Mouse (Mus musculus) forebrain, embryonic 10.5 days (tissue): ENCODE measurements around the gene Nbr1. TPM values are rescaled to one million over a fixed set of nuclear protein-coding genes. Genes with fewer than 3 reads are reported as not detected.
"Not testable (repeated sequence)": the region's sequence is repeated elsewhere in the genome, so short reads cannot be mapped to it uniquely, and the experiment has no call there.

Source experiments
- DNase-seq: peaks from one replicate; pipeline ENCODE4 v3.0.0-alpha.2; 2017; ENCODE audit warnings: low spot score; ENCODE audit errors: extremely low spot score
- H3K27ac ChIP-seq: fragments of 300-500 bp; sonication (generic); 2 replicates; pipeline ENCODE4 v1.5.1; 2016; ENCODE audit warnings: mild to moderate bottlenecking
- H3K27me3 ChIP-seq: fragments of 300-500 bp; sonication (generic); 2 replicates; pipeline ENCODE4 v1.6.1; 2016; ENCODE audit warnings: mild to moderate bottlenecking; ENCODE audit not compliant: poor library complexity, severe bottlenecking
- H3K36me3 ChIP-seq: fragments of 300-500 bp; sonication (generic); replicated peaks from 2 replicates; pipeline ENCODE4 v1.6.1; 2016; ENCODE audit warnings: mild to moderate bottlenecking, moderate library complexity
- H3K4me1 ChIP-seq: fragments of 300-500 bp; sonication (generic); 2 replicates; pipeline ENCODE4 v1.6.1; 2016
- H3K4me3 ChIP-seq: fragments of 300-500 bp; sonication (generic); 2 replicates; pipeline ENCODE4 v1.5.1; 2016; ENCODE audit warnings: mild to moderate bottlenecking, moderate library complexity
- H3K9me3 ChIP-seq: fragments of 300-500 bp; sonication (generic); 2 replicates; pipeline ENCODE4 v1.6.1; 2016; ENCODE audit warnings: mild to moderate bottlenecking, moderate library complexity
- WGBS: fragments of 180-500 bp; shearing (Covaris S2); methylation state at CpG from one replicate; pipeline ENCODE4 v1.1.7; 2016; 5-methylcytosine and 5-hydroxymethylcytosine counted together
- polyA plus RNA-seq: library from polyadenylated mRNA; unstranded; fragments of >200 nt; fragmentation: Nextera tagmentation; extraction: Ambion mirVana; gene quantifications from 2 replicates; pipeline ENCODE4 v1.2.1, GENCODE M21; 2016

Nbr1 gene
- polyA plus RNA-seq, 1 experiment from 2014 or later, result 69.9 TPM

- H3K36me3 ChIP-seq, result no peaks in the 10 kb centered on the region
- DNase-seq, result no peak
- no peaks in the 10 kb centered on the region for H3K9me3 ChIP-seq
- H3K27me3 ChIP-seq, result no peaks in the 10 kb centered on the region
- H3K4me3 ChIP-seq, result no peak overlapping the region
- 95% methylated on average over 8 of the region's 8 CpGs for WGBS
- H3K4me1 ChIP-seq, result peaks cover 47% of the 10 kb centered on the region
- H3K27ac ChIP-seq, result no peak overlapping the region
These were observed 64.2 kb downstream of the Nbr1 start for GRCm38 (mm10) chr11:101616104-101616503.

- Histone ChIP-seq H3K4me1 (peaks cover 47% of the 10 kb centered on the region), H3K9me3 (no peaks in the 10 kb centered on the region), H3K4me3 (peak overlapping the region; percentile 42), H3K27me3 (no peaks in the 10 kb centered on the region), H3K27ac (peak overlapping the region; percentile 84), H3K36me3 (no peaks in the 10 kb centered on the region)
- WGBS, result 15% methylated on average over 18 of the region's 18 CpGs
- DNase-seq, result peak; percentile 24
These were observed 65.2 kb downstream of the Nbr1 start for GRCm38 (mm10) chr11:101616948-101617767.

GRCm38 (mm10) chr11:101617849-101618248 lies 65.9 kb downstream of the Nbr1 start:
- peaks cover 47% of the 10 kb centered on the region for H3K4me1 ChIP-seq
- no peaks in the 10 kb centered on the region for H3K9me3 ChIP-seq
- H3K36me3 ChIP-seq, result no peaks in the 10 kb centered on the region
- H3K27ac ChIP-seq, result peak overlapping the region; percentile 84
- WGBS, result 6% methylated on average over 8 of the region's 8 CpGs
- peak overlapping the region; percentile 42 for H3K4me3 ChIP-seq
- H3K27me3 ChIP-seq, result no peaks in the 10 kb centered on the region
- DNase-seq, result peak; percentile 83

GRCm38 (mm10) chr11:101618596-101618995 lies 66.6 kb downstream of the Nbr1 start:
- no peaks in the 10 kb centered on the region for H3K36me3 ChIP-seq
- no peak for DNase-seq
- H3K9me3 ChIP-seq, result no peaks in the 10 kb centered on the region
- peaks cover 43% of the 10 kb centered on the region for H3K4me1 ChIP-seq
- 80% methylated on average over 3 of the region's 3 CpGs for WGBS
- H3K27ac ChIP-seq, result peak overlapping the region; percentile 84
- H3K27me3 ChIP-seq, result no peaks in the 10 kb centered on the region
- H3K4me3 ChIP-seq, result peak overlapping the region; percentile 42; the same call in 1 of the 2 replicates

- H3K27me3 ChIP-seq, DNase-seq, H3K36me3 ChIP-seq, H3K27ac ChIP-seq, H3K4me3 ChIP-seq, H3K9me3 ChIP-seq: not testable (repeated sequence)
- H3K4me1 ChIP-seq, result peaks cover 27% of the 10 kb centered on the region
- WGBS, result 92% methylated on average over 11 of the region's 11 CpGs
These were observed 68.2 kb downstream of the Nbr1 start for GRCm38 (mm10) chr11:101620022-101620655.

GRCm38 (mm10) chr11:101626649-101626994 lies 74.7 kb downstream of the Nbr1 start:
- no peaks in the 10 kb centered on the region for H3K27me3 ChIP-seq
- peak overlapping the region; percentile 98 for H3K27ac ChIP-seq
- no peaks in the 10 kb centered on the region for H3K9me3 ChIP-seq
- no peak for DNase-seq
- 6% methylated on average over 8 of the region's 8 CpGs for WGBS
- peak overlapping the region; percentile 68 for H3K4me3 ChIP-seq
- H3K4me1 ChIP-seq, result peaks cover 21% of the 10 kb centered on the region
- no peaks in the 10 kb centered on the region for H3K36me3 ChIP-seq

GRCm38 (mm10) chr11:101626995-101627856 lies 75.3 kb downstream of the Nbr1 start, which contains the start of gene Rdm1:
TSS of gene Rdm1 (plus strand) at chr11:101627195.
- Histone ChIP-seq H3K4me1 (peaks cover 21% of the 10 kb centered on the region), H3K27me3 (no peaks in the 10 kb centered on the region), H3K27ac (peak within 1 kb of the TSS; percentile 98), H3K9me3 (no peaks in the 10 kb centered on the region), H3K36me3 (no peaks in the 10 kb centered on the region), H3K4me3 (peak within 1 kb of the TSS; percentile 68)
- peak; percentile 89 for DNase-seq
- WGBS, result under 1% methylated on average over 34 of the region's 34 CpGs

- under 1% methylated on average over 33 of the region's 33 CpGs for WGBS
- Histone ChIP-seq H3K27ac (peak overlapping the region; percentile 98), H3K9me3 (no peaks in the 10 kb centered on the region), H3K36me3 (no peaks in the 10 kb centered on the region; the same call in 1 of the 2 replicates), H3K27me3 (no peaks in the 10 kb centered on the region), H3K4me3 (peak overlapping the region; percentile 68), H3K4me1 (peaks cover 21% of the 10 kb centered on the region)
- DNase-seq, result peak; percentile 95
These were observed 76.1 kb downstream of the Nbr1 start for GRCm38 (mm10) chr11:101627857-101628559.

GRCm38 (mm10) chr11:101628733-101629417 lies 76.9 kb downstream of the Nbr1 start:
- H3K9me3 ChIP-seq, H3K36me3 ChIP-seq, H3K27me3 ChIP-seq, DNase-seq: not testable (repeated sequence)
- H3K4me3 ChIP-seq, result peak overlapping the region; percentile 68
- H3K27ac ChIP-seq, result 0 out of 2 replicates have a peak overlapping the region, but pooled peaks have one; percentile 98
- peaks cover 21% of the 10 kb centered on the region for H3K4me1 ChIP-seq
- WGBS, result 81% methylated on average over 4 of the region's 5 CpGs
